Mouse (Mus musculus) lung, postnatal 0 days (tissue): ENCODE results near the gene Stat3.

Source experiments
- CTCF ChIP-seq: IDR thresholded peaks from 2 replicates; pipeline ENCODE4 v1.5.1; 2016; ENCODE audit warnings: antibody characterized with exemption, mild to moderate bottlenecking
- EP300 ChIP-seq: IDR thresholded peaks from 2 replicates; pipeline ENCODE4 v1.6.1; 2016; ENCODE audit warnings: antibody characterized with exemption, mild to moderate bottlenecking, control low read depth

GRCm38 (mm10) chr11:100904580-100905351, 34.6 kb downstream of the Stat3 start:
- TF ChIP-seq CTCF, result no peak
- TF ChIP-seq EP300, result no peak
